Mouse (Mus musculus) midbrain, embryonic 11.5 days (tissue): ENCODE data around the gene Mgat5b. TPM values are rescaled to one million over a fixed set of nuclear protein-coding genes. Genes with fewer than 3 reads are reported as not detected.

ENCODE experiments used
- ATAC-seq: fragments of 200-750 bp; cut with Nextera tagmentation; 2 replicates; pipeline ENCODE4 v1.8.0; 2017; ENCODE audit warnings: moderate TSS enrichment, moderate library complexity; ENCODE audit not compliant: low FRiP score
- DNase-seq: peaks from one replicate; pipeline ENCODE4 v3.0.0; 2015; ENCODE audit warnings: low spot score; ENCODE audit errors: missing footprints
- H3K27ac ChIP-seq: fragments of 300-500 bp; sonication (generic); 2 replicates; pipeline ENCODE4 v1.5.1; 2014; ENCODE audit warnings: low read depth, low read length
- H3K27me3 ChIP-seq: fragments of 300-500 bp; sonication (generic); 2 replicates; pipeline ENCODE4 v1.6.1; 2014; ENCODE audit warnings: mild to moderate bottlenecking, low read length, moderate library complexity, mixed read lengths; ENCODE audit not compliant: control insufficient read depth, insufficient read depth
- H3K36me3 ChIP-seq: fragments of 300-500 bp; sonication (generic); 2 replicates; pipeline ENCODE4 v1.6.1; 2014; ENCODE audit warnings: mild to moderate bottlenecking, low read length, moderate library complexity, mixed read lengths; ENCODE audit not compliant: control insufficient read depth, insufficient read depth
- H3K4me1 ChIP-seq: fragments of 300-500 bp; sonication (generic); 2 replicates; pipeline ENCODE4 v1.6.1; 2014; ENCODE audit warnings: low read length; ENCODE audit not compliant: control insufficient read depth, insufficient read depth
- H3K4me2 ChIP-seq: fragments of 300-500 bp; sonication (generic); 2 replicates; pipeline ENCODE4 v1.6.1; 2014; ENCODE audit warnings: mild to moderate bottlenecking, moderate library complexity
- H3K4me3 ChIP-seq: fragments of 300-500 bp; sonication (generic); 2 replicates; pipeline ENCODE4 v1.5.1; 2014; ENCODE audit warnings: low read depth, low read length
- H3K9ac ChIP-seq: fragments of 300-500 bp; sonication (generic); 2 replicates; pipeline ENCODE4 v1.6.1; 2014; ENCODE audit warnings: low read length
- H3K9me3 ChIP-seq: fragments of 300-500 bp; sonication (generic); 2 replicates; pipeline ENCODE4 v1.6.1; 2016; ENCODE audit warnings: low read length; ENCODE audit not compliant: control insufficient read depth
- WGBS: fragments of 180-500 bp; shearing (Covaris S2); extraction: QIAGEN DNeasy Blood & Tissue Kit; methylation state at CpG from one replicate; pipeline ENCODE4 v1.1.7; 2014; 5-methylcytosine and 5-hydroxymethylcytosine counted together
- polyA plus RNA-seq: library from polyadenylated mRNA; unstranded; fragments of >200 nt; fragmentation: Nextera tagmentation; extraction: Ambion mirVana; gene quantifications from 2 replicates; pipeline ENCODE4 v1.2.1, GENCODE M21; 2014

The Mgat5b gene
- polyA plus RNA-seq, 1 experiment from 2014 or later: 6.5 TPM

DNA sequence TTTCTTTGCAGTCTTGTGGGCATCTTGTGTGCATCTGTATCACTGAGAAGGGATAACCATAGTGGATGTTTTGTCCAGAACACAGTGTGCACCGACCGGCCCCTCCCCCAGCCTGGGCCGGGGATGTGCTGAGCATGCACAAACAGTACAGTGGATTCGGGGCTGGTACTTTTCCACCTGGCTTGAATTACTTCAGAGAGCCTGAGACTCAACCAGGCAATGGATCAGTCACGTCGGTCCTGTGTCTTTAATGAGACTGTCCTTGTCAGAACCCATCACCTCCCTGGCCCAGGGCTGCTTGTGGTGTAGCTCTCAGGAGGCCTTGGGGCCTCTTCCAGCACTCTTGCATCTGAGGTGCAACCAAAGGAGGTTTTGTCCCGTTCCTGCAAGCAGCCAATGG lies 46.4 kb downstream of the Mgat5b start:
- Histone ChIP-seq H3K4me2 (no peak overlapping the region), H3K4me1 (peaks cover 4% of the 10 kb centered on the region; the same call in 1 of the 2 replicates), H3K27me3 (no peaks in the 10 kb centered on the region), H3K36me3 (0 out of 2 replicates have a peak, but pooled peaks cover 2% of the 10 kb centered on the region), H3K9ac (no peak overlapping the region), H3K4me3 (no peak overlapping the region), H3K9me3 (no peaks in the 10 kb centered on the region), H3K27ac (no peak overlapping the region)
- DNase-seq (no peak), ATAC-seq (no peak)
- WGBS: 81% methylated on average over 7 of the region's 7 CpGs

DNA sequence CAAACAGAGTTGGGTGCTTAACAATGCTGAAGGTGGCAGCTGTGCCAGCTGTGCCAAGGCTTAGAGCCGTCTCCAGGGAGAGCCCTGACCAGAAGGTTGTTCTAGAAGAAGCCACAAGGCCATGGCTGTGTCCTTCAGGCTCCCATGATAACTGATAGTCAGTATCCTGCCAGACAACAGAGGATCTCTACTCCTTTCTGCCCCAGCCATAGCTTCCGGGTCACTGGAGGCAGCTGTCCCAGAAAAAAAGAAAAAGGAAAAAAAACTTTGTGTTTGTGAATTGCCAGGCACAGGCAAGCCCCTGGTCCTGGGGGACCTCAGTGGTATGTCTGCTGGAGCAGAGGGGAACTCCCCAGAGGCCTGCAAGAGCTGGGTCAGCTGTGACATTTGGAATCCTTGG lies 47.3 kb downstream of the Mgat5b start:
- H3K27ac ChIP-seq: no peak overlapping the region; the same call in 1 of the 2 replicates
- WGBS: 77% methylated on average over 2 of the region's 2 CpGs
- no peak for ATAC-seq

DNA sequence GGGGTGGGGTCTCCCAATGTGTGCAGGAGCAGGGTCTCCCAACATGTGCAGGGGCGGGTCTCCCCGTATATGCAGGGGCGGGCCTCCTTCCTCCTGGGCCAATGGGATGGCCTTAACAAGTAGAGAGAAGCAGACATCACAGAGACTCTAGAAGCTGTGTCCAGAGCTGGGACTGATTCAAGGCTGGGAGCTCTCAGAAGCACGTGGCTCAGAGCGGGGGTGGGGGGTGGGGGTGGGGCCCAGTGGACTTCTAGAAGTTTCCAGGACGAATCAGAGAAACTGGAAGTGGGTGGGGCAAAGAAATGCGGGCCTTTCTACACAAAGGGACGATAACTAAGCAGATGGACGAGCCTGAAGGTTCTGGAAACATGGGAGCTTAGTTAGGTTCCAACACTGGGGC lies 49.9 kb downstream of the Mgat5b start:
- Histone ChIP-seq H3K4me1 (peaks cover 8% of the 10 kb centered on the region; the same call in 1 of the 2 replicates), H3K9ac (no peak overlapping the region), H3K27me3 (no peaks in the 10 kb centered on the region), H3K27ac (no peak overlapping the region), H3K36me3 (0 out of 2 replicates have a peak, but pooled peaks cover 4% of the 10 kb centered on the region), H3K4me3 (no peak overlapping the region), H3K9me3 (no peaks in the 10 kb centered on the region), H3K4me2 (no peak overlapping the region)
- no peak for DNase-seq
- WGBS: 86% methylated on average over 9 of the region's 9 CpGs
- no peak for ATAC-seq

More for the DNA sequence above, 47.3 kb downstream of the Mgat5b start:
- DNase-seq: no peak
- Histone ChIP-seq H3K4me1 (peaks cover 4% of the 10 kb centered on the region; the same call in 1 of the 2 replicates), H3K4me2 (no peak overlapping the region), H3K9ac (no peak overlapping the region), H3K9me3 (no peaks in the 10 kb centered on the region), H3K36me3 (0 out of 2 replicates have a peak, but pooled peaks cover 2% of the 10 kb centered on the region), H3K4me3 (no peak overlapping the region), H3K27me3 (no peaks in the 10 kb centered on the region)

DNA sequence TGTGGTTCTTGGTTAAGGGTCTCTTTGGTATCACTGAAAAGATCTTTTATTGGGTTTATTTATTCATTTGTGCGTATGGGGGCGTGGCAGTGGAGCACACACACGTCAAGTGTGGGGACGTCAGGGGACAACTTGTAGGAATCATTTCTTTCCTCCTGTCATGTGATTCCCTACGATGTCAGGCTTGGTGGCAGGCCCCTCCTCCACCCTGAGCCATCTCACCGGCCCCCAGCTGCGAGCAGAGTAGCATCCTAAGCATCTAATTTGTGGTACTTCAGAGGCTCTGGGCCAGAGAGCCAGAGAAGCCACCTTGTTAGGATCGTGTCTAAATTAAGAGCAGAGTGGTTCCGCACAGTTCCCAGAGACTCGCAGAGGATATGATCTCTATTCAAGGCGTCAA lies 50.8 kb downstream of the Mgat5b start:
- no peak overlapping the region for H3K4me3 ChIP-seq
- 68% methylated on average over 11 of the region's 11 CpGs for WGBS
- no peak overlapping the region for H3K9ac ChIP-seq
- 0 out of 2 replicates have a peak, but pooled peaks cover 4% of the 10 kb centered on the region for H3K36me3 ChIP-seq
- H3K27ac ChIP-seq: no peak overlapping the region
- no peak for ATAC-seq
- DNase-seq: no peak
- no peaks in the 10 kb centered on the region for H3K9me3 ChIP-seq
- H3K4me1 ChIP-seq: peaks cover 8% of the 10 kb centered on the region; the same call in 1 of the 2 replicates
- no peak overlapping the region for H3K4me2 ChIP-seq
- no peaks in the 10 kb centered on the region for H3K27me3 ChIP-seq

DNA sequence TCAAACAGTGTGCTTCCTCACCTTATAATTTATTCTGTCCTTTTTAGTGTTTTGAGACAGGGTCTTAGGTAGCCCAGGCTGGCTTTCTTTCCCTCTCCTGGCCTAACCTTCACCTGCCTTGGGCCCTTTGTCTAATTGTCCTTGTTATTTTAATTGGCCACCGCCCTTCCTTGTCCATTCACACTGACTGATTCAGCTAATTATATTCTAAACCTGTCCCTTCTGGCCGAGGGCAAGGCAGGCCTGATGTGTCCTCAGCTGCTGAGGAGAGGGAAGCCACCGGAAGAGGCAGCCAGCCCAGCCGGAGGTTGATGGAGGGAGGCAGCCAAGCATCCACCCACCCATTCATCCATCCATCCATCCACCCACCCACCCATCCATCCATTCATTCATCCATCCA lies 52.2 kb downstream of the Mgat5b start:
- Histone ChIP-seq H3K27ac (no peak overlapping the region), H3K9ac (no peak overlapping the region), H3K4me2 (no peak overlapping the region), H3K36me3 (0 out of 2 replicates have a peak, but pooled peaks cover 4% of the 10 kb centered on the region), H3K27me3 (no peaks in the 10 kb centered on the region), H3K4me3 (no peak overlapping the region), H3K4me1 (peaks cover 4% of the 10 kb centered on the region; the same call in 1 of the 2 replicates), H3K9me3 (no peaks in the 10 kb centered on the region)
- 73% methylated on average over 4 of the region's 4 CpGs for WGBS
- DNase-seq: no peak
- no peak for ATAC-seq

DNA sequence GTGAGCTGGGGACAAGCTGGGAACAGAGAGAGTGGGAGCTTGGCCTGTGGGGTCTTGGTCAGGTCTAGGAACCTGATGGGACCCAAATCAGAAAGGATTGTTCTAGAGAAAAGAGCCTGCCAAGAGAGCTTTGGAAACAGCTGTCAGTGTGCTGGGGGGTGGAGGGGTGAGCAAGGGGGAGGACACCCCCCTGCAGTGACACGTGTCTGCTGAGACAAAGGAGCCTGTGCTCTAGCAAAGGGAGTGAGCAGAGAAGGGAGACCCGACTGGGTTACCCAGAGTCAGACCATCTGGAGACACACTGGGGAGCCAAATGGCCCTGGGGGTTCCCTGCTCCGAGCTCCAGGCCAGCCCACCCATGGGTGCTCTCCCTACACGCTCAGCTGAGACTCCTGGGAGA lies 54.2 kb downstream of the Mgat5b start:
- no peak for DNase-seq
- Histone ChIP-seq H3K4me2 (no peak overlapping the region), H3K9ac (no peak overlapping the region), H3K4me1 (peaks cover 4% of the 10 kb centered on the region; the same call in 1 of the 2 replicates), H3K36me3 (0 out of 2 replicates have a peak, but pooled peaks cover 6% of the 10 kb centered on the region), H3K27ac (no peak overlapping the region), H3K9me3 (no peaks in the 10 kb centered on the region), H3K27me3 (no peaks in the 10 kb centered on the region), H3K4me3 (no peak overlapping the region)
- 49% methylated on average over 4 of the region's 4 CpGs for WGBS
- no peak for ATAC-seq

DNA sequence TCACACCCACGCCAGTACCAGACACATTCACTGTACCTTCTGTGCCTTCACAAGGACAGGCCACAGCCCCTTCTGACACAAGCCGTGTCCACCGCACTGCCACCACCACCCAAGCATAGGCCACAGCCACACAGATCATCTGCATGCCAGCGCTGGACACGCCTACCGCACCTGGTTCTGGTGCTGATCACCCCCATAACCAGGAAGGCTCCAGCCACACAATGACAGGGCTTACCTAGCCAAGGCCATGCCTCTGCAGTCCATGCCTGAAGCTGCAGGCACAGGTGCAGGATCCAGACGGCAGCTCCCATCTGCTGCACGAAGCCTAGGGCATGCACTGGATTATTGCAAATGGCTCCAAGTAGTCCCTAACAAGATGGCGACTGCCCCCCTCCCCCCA lies 54.8 kb downstream of the Mgat5b start:
- no peaks in the 10 kb centered on the region for H3K9me3 ChIP-seq
- peaks cover 4% of the 10 kb centered on the region; the same call in 1 of the 2 replicates for H3K4me1 ChIP-seq
- 92% methylated on average over 9 of the region's 9 CpGs for WGBS
- no peak overlapping the region for H3K4me2 ChIP-seq
- ATAC-seq (no peak), DNase-seq (no peak)
- no peaks in the 10 kb centered on the region for H3K27me3 ChIP-seq
- H3K27ac ChIP-seq: no peak overlapping the region
- no peak overlapping the region for H3K9ac ChIP-seq
- no peak overlapping the region for H3K4me3 ChIP-seq
- 0 out of 2 replicates have a peak, but pooled peaks cover 5% of the 10 kb centered on the region for H3K36me3 ChIP-seq

DNA sequence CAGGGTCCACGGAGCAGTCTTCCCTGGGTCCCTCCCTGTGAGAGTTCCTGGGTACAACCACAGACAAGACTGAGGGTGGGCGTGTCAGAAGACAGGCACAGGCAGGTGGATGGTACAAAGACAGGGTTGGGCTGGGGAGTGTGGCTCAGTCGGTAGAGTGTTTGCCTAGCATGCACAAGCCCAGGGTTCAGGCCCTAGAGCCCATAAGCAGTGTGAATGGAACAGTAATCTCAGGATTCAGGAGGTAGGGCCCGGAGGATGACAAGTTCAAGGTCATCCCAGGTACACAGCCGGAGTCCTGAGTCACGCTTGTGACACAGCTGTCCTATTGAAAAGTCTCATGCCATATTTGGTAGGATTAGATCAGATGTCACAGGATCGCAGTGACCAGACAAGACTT lies 55.7 kb downstream of the Mgat5b start:
- Histone ChIP-seq H3K27me3 (no peaks in the 10 kb centered on the region), H3K27ac (no peak overlapping the region), H3K4me1 (peaks cover 4% of the 10 kb centered on the region; the same call in 1 of the 2 replicates), H3K4me2 (no peak overlapping the region), H3K36me3 (0 out of 2 replicates have a peak, but pooled peaks cover 5% of the 10 kb centered on the region), H3K9ac (no peak overlapping the region), H3K9me3 (no peaks in the 10 kb centered on the region), H3K4me3 (no peak overlapping the region)
- no peak for ATAC-seq
- 89% methylated on average over 7 of the region's 7 CpGs for WGBS
- DNase-seq: no peak

DNA sequence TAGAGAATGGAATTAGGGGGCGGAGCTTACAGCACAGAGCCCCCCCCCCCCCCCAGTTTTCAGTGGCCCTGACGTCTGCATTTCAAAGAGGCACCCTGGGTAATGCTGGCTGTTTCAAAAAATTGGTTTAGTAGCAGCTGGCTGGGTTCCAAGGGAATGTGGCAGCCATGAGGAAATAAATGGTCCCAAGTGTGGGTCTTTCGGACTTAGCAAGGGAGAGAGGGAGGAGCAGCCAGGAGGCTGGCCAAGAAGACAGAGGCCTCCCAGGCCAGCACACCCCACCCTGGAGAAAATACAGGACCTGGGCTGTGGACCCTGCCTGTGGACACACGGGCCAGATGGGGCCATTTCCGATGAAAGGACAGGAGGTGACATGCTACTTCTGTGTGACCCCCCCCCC lies 61.6 kb downstream of the Mgat5b start:
- 0 out of 2 replicates have a peak, but pooled peaks cover 2% of the 10 kb centered on the region for H3K36me3 ChIP-seq
- no peak for ATAC-seq
- no peak for DNase-seq

More for the DNA sequence above, 61.6 kb downstream of the Mgat5b start:
- Histone ChIP-seq H3K4me1 (no peaks in the 10 kb centered on the region), H3K27me3 (no peaks in the 10 kb centered on the region), H3K9me3 (no peaks in the 10 kb centered on the region), H3K4me2 (no peak overlapping the region), H3K4me3 (no peak overlapping the region), H3K9ac (no peak overlapping the region), H3K27ac (no peak overlapping the region)
- 52% methylated on average over 5 of the region's 5 CpGs for WGBS
